22 mouse cellular contexts compared by ENCODE assay signal in genomic region chr10:61428416-61428815, GRCm38 (mm10). TPM values are rescaled to one million over a fixed set of nuclear protein-coding genes. Genes with fewer than 3 reads are reported as not detected.
DNase-seq lines count a peak whose midpoint lies in the region; ATAC-seq lines count a peak whose summit lies in the region.
"Had no signal": no experiment of that assay in that cellular context is flagged by ENCODE, and none has a peak within 500 bp of the region (broad histone marks: within the 10 kb centered on the region; RNA-seq: fewer than 3 reads in every experiment).

No protein-coding gene starts in this region.

- ATAC-seq in hindbrain, embryonic 13.5 days (ENCODE audit: low FRiP score): no peak
- no peak for ATAC-seq in hindbrain, embryonic 16.5 days
- ATAC-seq in neural tube, embryonic 12.5 days (ENCODE audit: low FRiP score, low read depth): peak; percentile 56; the same call in 1 of the 2 replicates
- peak; percentile 71; the same call in 1 of the 2 replicates for ATAC-seq in neural tube, embryonic 14.5 days (ENCODE audit: low read depth)
- ATAC-seq: forebrain, embryonic 14.5 days had no signal

- no peak overlapping the region for H3K4me3 ChIP-seq in hindbrain, embryonic 13.5 days
- no peak overlapping the region for H3K4me3 ChIP-seq in hindbrain, embryonic 16.5 days (ENCODE audit: low read length)
- no peak overlapping the region for H3K4me3 ChIP-seq in neural tube, embryonic 12.5 days
- no peak overlapping the region for H3K4me3 ChIP-seq in neural tube, embryonic 14.5 days (ENCODE audit: low read depth, low read length)
- H3K4me3 ChIP-seq: embryonic facial prominence, embryonic 15.5 days; erythroblast, embryonic 14.5 days; forebrain, embryonic 10.5 days; heart, embryonic 13.5 days; hindbrain, embryonic 15.5 days had no signal

- no peak overlapping the region for H3K4me2 ChIP-seq in hindbrain, embryonic 13.5 days
- H3K4me2 ChIP-seq in hindbrain, embryonic 16.5 days (ENCODE audit: low read length): no peak overlapping the region
- H3K4me2 ChIP-seq in neural tube, embryonic 12.5 days (replicated peaks): no peak overlapping the region
- H3K4me2 ChIP-seq in neural tube, embryonic 14.5 days (ENCODE audit: low read depth, low read length): no peak overlapping the region
- H3K4me2 ChIP-seq: embryonic facial prominence, embryonic 15.5 days; heart, embryonic 13.5 days; hindbrain, embryonic 15.5 days had no signal

- WGBS in hindbrain, embryonic 13.5 days: 39% methylated on average over 4 of the region's 4 CpGs
- 44% methylated on average over 4 of the region's 4 CpGs for WGBS in hindbrain, embryonic 16.5 days
- WGBS in neural tube, embryonic 12.5 days: 43% methylated on average over 4 of the region's 4 CpGs
- 32% methylated on average over 4 of the region's 4 CpGs for WGBS in neural tube, embryonic 14.5 days

- H3K36me3 ChIP-seq in hindbrain, embryonic 13.5 days: peaks cover 44% of the 10 kb centered on the region
- H3K36me3 ChIP-seq in hindbrain, embryonic 16.5 days (ENCODE audit: control insufficient read depth, insufficient read depth, low read length): peaks cover 25% of the 10 kb centered on the region
- peaks cover 41% of the 10 kb centered on the region for H3K36me3 ChIP-seq in neural tube, embryonic 12.5 days
- H3K36me3 ChIP-seq in neural tube, embryonic 14.5 days (ENCODE audit: control insufficient read depth, insufficient read depth, low read length): peaks cover 18% of the 10 kb centered on the region

- 0 out of 2 replicates have a peak overlapping the region, but pooled peaks have one; percentile 20 for H3K27ac ChIP-seq in hindbrain, embryonic 13.5 days
- no peak overlapping the region for H3K27ac ChIP-seq in hindbrain, embryonic 16.5 days (ENCODE audit: low read depth, low read length)
- no peak overlapping the region for H3K27ac ChIP-seq in neural tube, embryonic 12.5 days
- H3K27ac ChIP-seq in neural tube, embryonic 14.5 days (ENCODE audit: low read depth, low read length): no peak overlapping the region
- H3K27ac ChIP-seq: embryonic facial prominence, embryonic 15.5 days; forebrain, embryonic 10.5 days; heart, embryonic 13.5 days; hindbrain, embryonic 15.5 days had no signal

- H3K27me3 ChIP-seq in hindbrain, embryonic 13.5 days: no peaks in the 10 kb centered on the region
- H3K27me3 ChIP-seq in hindbrain, embryonic 16.5 days (replicated peaks; ENCODE audit: control insufficient read depth, insufficient read depth, low read length): no peaks in the 10 kb centered on the region
- H3K27me3 ChIP-seq in neural tube, embryonic 12.5 days (replicated peaks): no peaks in the 10 kb centered on the region
- H3K27me3 ChIP-seq in neural tube, embryonic 14.5 days (ENCODE audit: control insufficient read depth, insufficient read depth, low read length): no peaks in the 10 kb centered on the region
- H3K27me3 ChIP-seq: embryonic facial prominence, embryonic 15.5 days; hindbrain, embryonic 15.5 days had no signal

- no peak overlapping the region for H3K9ac ChIP-seq in hindbrain, embryonic 13.5 days
- no peak overlapping the region for H3K9ac ChIP-seq in hindbrain, embryonic 16.5 days (ENCODE audit: low read depth, low read length)
- H3K9ac ChIP-seq in neural tube, embryonic 12.5 days: no peak overlapping the region
- H3K9ac ChIP-seq in neural tube, embryonic 14.5 days (replicated peaks; ENCODE audit: low read depth, low read length): no peak overlapping the region
- H3K9ac ChIP-seq: embryonic facial prominence, embryonic 15.5 days; heart, embryonic 13.5 days; hindbrain, embryonic 15.5 days had no signal

- peaks cover 18% of the 10 kb centered on the region for H3K4me1 ChIP-seq in hindbrain, embryonic 13.5 days (replicated peaks)
- H3K4me1 ChIP-seq in hindbrain, embryonic 16.5 days (ENCODE audit: control insufficient read depth, insufficient read depth, low read depth, low read length): peaks cover 9% of the 10 kb centered on the region
- H3K4me1 ChIP-seq in neural tube, embryonic 12.5 days: peaks cover 15% of the 10 kb centered on the region; the same call in 1 of the 2 replicates
- H3K4me1 ChIP-seq in neural tube, embryonic 14.5 days (ENCODE audit: control insufficient read depth, insufficient read depth, low read length): 0 out of 2 replicates have a peak, but pooled peaks cover 3% of the 10 kb centered on the region

- no peak for DNase-seq in neural tube, embryonic 10.5 days (ENCODE audit: extremely low spot score, low spot score)
- no peak for DNase-seq in urinary bladder, adult 2 months (ENCODE audit: low spot score)
- DNase-seq in adrenal gland, postnatal 10 days: no peak
- DNase-seq: cerebellum, adult 18-20 months; cerebellum, adult 9-11 months; cerebellum, postnatal 36 days; embryo, embryonic 11 days; gastrocnemius, postnatal 10 days; heart, postnatal 36 days; kidney, adult 11 months had no signal

- H3K9me3 ChIP-seq in hindbrain, embryonic 13.5 days: no peaks in the 10 kb centered on the region
- H3K9me3 ChIP-seq in hindbrain, embryonic 16.5 days (ENCODE audit: control insufficient read depth, low read length): no peaks in the 10 kb centered on the region
- H3K9me3 ChIP-seq in neural tube, embryonic 12.5 days: no peaks in the 10 kb centered on the region
- H3K9me3 ChIP-seq in neural tube, embryonic 14.5 days (ENCODE audit: control insufficient read depth, low read length): no peaks in the 10 kb centered on the region
- H3K9me3 ChIP-seq: embryonic facial prominence, embryonic 15.5 days; forebrain, embryonic 10.5 days; heart, embryonic 13.5 days; hindbrain, embryonic 15.5 days had no signal

RNA-seq across cellular contexts. Expression of gene Nodal, which starts 10.6 kb away (rescaled TPM):
- polyA plus RNA-seq in hindbrain, embryonic 13.5 days (2015; fragmentation: Nextera tagmentation; extraction: Ambion mirVana): 0.09 TPM in 1 of 2 replicates, not detected in the other
- polyA plus RNA-seq in hindbrain, embryonic 16.5 days (2015; fragmentation: Nextera tagmentation; extraction: Ambion mirVana): 0.24 and 0.56 TPM in 2 replicates
- 0.13 TPM in 1 of 2 replicates, not detected in the other for polyA plus RNA-seq in neural tube, embryonic 12.5 days (2016; fragmentation: Nextera tagmentation; extraction: Ambion mirVana)
- polyA plus RNA-seq in neural tube, embryonic 14.5 days (2014; fragmentation: Nextera tagmentation; extraction: Ambion mirVana): 0.12 and 0.13 TPM in 2 replicates
- polyA plus RNA-seq in urinary bladder, adult 2 months (2012; rRNA removed): 0.07 TPM in 1 of 2 replicates, not detected in the other
- total RNA-seq in adrenal gland, postnatal 10 days (2021): under 1 TPM in 1 of 2 experiments, not detected in 1; 0.36 TPM
- total RNA-seq: adrenal gland, postnatal 14 days; granulocyte monocyte progenitor cell, adult 5-6 weeks had no signal
- polyA plus RNA-seq: forebrain, embryonic 14.5 days; heart, embryonic 13.5 days had no signal

RNA-seq across cellular contexts. Expression of gene Eif4ebp2, which starts 24.0 kb away (rescaled TPM):
- 66.3 and 66.4 TPM in 2 replicates for polyA plus RNA-seq in hindbrain, embryonic 13.5 days (2015; fragmentation: Nextera tagmentation; extraction: Ambion mirVana)
- 43.2 and 46.6 TPM in 2 replicates for polyA plus RNA-seq in hindbrain, embryonic 16.5 days (2015; fragmentation: Nextera tagmentation; extraction: Ambion mirVana)
- polyA plus RNA-seq in neural tube, embryonic 12.5 days (2016; fragmentation: Nextera tagmentation; extraction: Ambion mirVana): 52.0 and 64.9 TPM in 2 replicates
- 33.7 and 40.0 TPM in 2 replicates for polyA plus RNA-seq in neural tube, embryonic 14.5 days (2014; fragmentation: Nextera tagmentation; extraction: Ambion mirVana)
- polyA plus RNA-seq in urinary bladder, adult 2 months (2012; rRNA removed): 60.2 and 86.0 TPM in 2 replicates
- total RNA-seq in adrenal gland, postnatal 10 days (2021): 100 to 1,000 TPM; 116 to 127 TPM

RNA-seq across cellular contexts. Expression of gene Pald1, which starts 45.1 kb away (rescaled TPM):
- polyA plus RNA-seq in hindbrain, embryonic 13.5 days (2015; fragmentation: Nextera tagmentation; extraction: Ambion mirVana): 29.4 and 30.8 TPM in 2 replicates
- polyA plus RNA-seq in hindbrain, embryonic 16.5 days (2015; fragmentation: Nextera tagmentation; extraction: Ambion mirVana): 26.9 and 30.6 TPM in 2 replicates
- polyA plus RNA-seq in neural tube, embryonic 12.5 days (2016; fragmentation: Nextera tagmentation; extraction: Ambion mirVana): 32.8 and 34.8 TPM in 2 replicates
- 19.0 and 25.5 TPM in 2 replicates for polyA plus RNA-seq in neural tube, embryonic 14.5 days (2014; fragmentation: Nextera tagmentation; extraction: Ambion mirVana)
- 14.0 and 14.3 TPM in 2 replicates for polyA plus RNA-seq in urinary bladder, adult 2 months (2012; rRNA removed)
- total RNA-seq in adrenal gland, postnatal 10 days (2021): 10 to 100 TPM; 53.0 to 66.0 TPM
- total RNA-seq: granulocyte monocyte progenitor cell, adult 5-6 weeks had no signal

RNA-seq across cellular contexts. Expression of gene Lrrc20, which starts 47.2 kb away (rescaled TPM):
- polyA plus RNA-seq in hindbrain, embryonic 13.5 days (2015; fragmentation: Nextera tagmentation; extraction: Ambion mirVana): 15.3 and 16.1 TPM in 2 replicates
- 14.9 and 17.7 TPM in 2 replicates for polyA plus RNA-seq in hindbrain, embryonic 16.5 days (2015; fragmentation: Nextera tagmentation; extraction: Ambion mirVana)
- polyA plus RNA-seq in neural tube, embryonic 12.5 days (2016; fragmentation: Nextera tagmentation; extraction: Ambion mirVana): 12.6 and 13.2 TPM in 2 replicates
- polyA plus RNA-seq in neural tube, embryonic 14.5 days (2014; fragmentation: Nextera tagmentation; extraction: Ambion mirVana): 14.8 and 15.4 TPM in 2 replicates
- 11.8 and 12.6 TPM in 2 replicates for polyA plus RNA-seq in urinary bladder, adult 2 months (2012; rRNA removed)
- 10 to 100 TPM; 10.8 to 13.6 TPM for total RNA-seq in adrenal gland, postnatal 10 days (2021)

Comparison
In these comparisons a context has a peak if more than half of its experiments do, and no peak if none do; other contexts are left out.
1. ATAC-seq: peak in neural tube, embryonic 12.5 days (single experiment) and neural tube, embryonic 14.5 days (single experiment); none in hindbrain, embryonic 13.5 days (single experiment) and hindbrain, embryonic 16.5 days (single experiment).